Comparison of ENCODE assay signal across 9 mouse cellular contexts in genomic region chr14:31432424-31432823, GRCm38 (mm10). TPM values are rescaled to one million over a fixed set of nuclear protein-coding genes. Genes with fewer than 3 reads are reported as not detected.
DNase-seq lines count a peak whose midpoint lies in the region; ATAC-seq and TF ChIP-seq lines count a peak whose summit lies in the region.
"Had no signal": no experiment of that assay in that cellular context is flagged by ENCODE, and none has a peak within 500 bp of the region (broad histone marks: within the 10 kb centered on the region; RNA-seq: fewer than 3 reads in every experiment).

No protein-coding gene starts in this region.

- H3K27ac ChIP-seq in heart, embryonic 15.5 days: peak overlapping the region; percentile 32
- peak overlapping the region; percentile 72 for H3K27ac ChIP-seq in stomach, embryonic 15.5 days
- no peak overlapping the region; the same call in 1 of the 2 replicates for H3K27ac ChIP-seq in stomach, postnatal 0 days (replicated peaks)
- H3K27ac ChIP-seq in limb, embryonic 10.5 days: peak overlapping the region; percentile 96

- H3K4me3 ChIP-seq in heart, embryonic 15.5 days: peak overlapping the region; percentile 9; the same call in 1 of the 2 replicates
- H3K4me3 ChIP-seq in stomach, embryonic 15.5 days (replicated peaks): no peak overlapping the region
- no peak overlapping the region for H3K4me3 ChIP-seq in stomach, postnatal 0 days (ENCODE audit: low read depth, low read length)
- H3K4me3 ChIP-seq in limb, embryonic 10.5 days: peak overlapping the region; percentile 89; the same call in 1 of the 2 replicates

- no peak for TF ChIP-seq CTCF in stomach, postnatal 0 days (IDR thresholded peaks at IDR 0.05; ENCODE audit: low read depth)

- H3K9me3 ChIP-seq in heart, embryonic 15.5 days (replicated peaks): no peaks in the 10 kb centered on the region
- H3K9me3 ChIP-seq in stomach, embryonic 15.5 days: no peaks in the 10 kb centered on the region
- H3K9me3 ChIP-seq in stomach, postnatal 0 days (ENCODE audit: control insufficient read depth, low read length): no peaks in the 10 kb centered on the region
- no peaks in the 10 kb centered on the region for H3K9me3 ChIP-seq in limb, embryonic 10.5 days (replicated peaks)

- no peaks in the 10 kb centered on the region for H3K36me3 ChIP-seq in heart, embryonic 15.5 days
- H3K36me3 ChIP-seq in stomach, embryonic 15.5 days: no peaks in the 10 kb centered on the region
- H3K36me3 ChIP-seq in stomach, postnatal 0 days (ENCODE audit: control insufficient read depth, insufficient read depth, low read length): no peaks in the 10 kb centered on the region
- peaks cover 49% of the 10 kb centered on the region for H3K36me3 ChIP-seq in limb, embryonic 10.5 days

- peaks cover 57% of the 10 kb centered on the region for H3K4me1 ChIP-seq in heart, embryonic 15.5 days (replicated peaks)
- peaks cover 31% of the 10 kb centered on the region for H3K4me1 ChIP-seq in stomach, embryonic 15.5 days
- H3K4me1 ChIP-seq in stomach, postnatal 0 days (replicated peaks; ENCODE audit: control insufficient read depth, insufficient read depth): peaks cover 11% of the 10 kb centered on the region; the same call in 1 of the 2 replicates
- peaks cover 63% of the 10 kb centered on the region for H3K4me1 ChIP-seq in limb, embryonic 10.5 days

- H3K4me2 ChIP-seq in heart, embryonic 15.5 days: peak overlapping the region; percentile 41
- no peak overlapping the region; the same call in 1 of the 2 replicates for H3K4me2 ChIP-seq in stomach, embryonic 15.5 days
- no peak overlapping the region for H3K4me2 ChIP-seq in stomach, postnatal 0 days (replicated peaks; ENCODE audit: low read depth)

- no peak for ATAC-seq in heart, embryonic 15.5 days (replicated peaks; ENCODE audit: insufficient number of reproducible peaks, insufficient read depth, low FRiP score, low read depth)
- ATAC-seq in stomach, embryonic 15.5 days (ENCODE audit: insufficient read depth, low FRiP score, low read depth): no peak
- ATAC-seq in stomach, postnatal 0 days (ENCODE audit: low FRiP score, low TSS enrichment): no peak

- DNase-seq in heart, adult 8-10 months (ENCODE audit: low spot score): no peak
- no peak for DNase-seq in stomach, postnatal 0 days (ENCODE audit: low spot score)
- no peak for DNase-seq in limb, embryonic 10.5 days (ENCODE audit: low spot score)
- no peak for DNase-seq in thymus, postnatal 25 days
- DNase-seq in urinary bladder, postnatal 36 days (ENCODE audit: low spot score in 2 of 2): no peak
- DNase-seq: cerebellum, postnatal 25 days; layer of hippocampus, adult 9-11 months had no signal

- H3K9ac ChIP-seq in heart, embryonic 15.5 days: no peak overlapping the region
- H3K9ac ChIP-seq in stomach, embryonic 15.5 days: no peak overlapping the region
- H3K9ac ChIP-seq in stomach, postnatal 0 days (ENCODE audit: low read length): no peak overlapping the region

- WGBS in heart, embryonic 15.5 days: 38% methylated on average over 4 of the region's 4 CpGs
- 50% methylated on average over 4 of the region's 4 CpGs for WGBS in stomach, embryonic 15.5 days
- 36% methylated on average over 4 of the region's 4 CpGs for WGBS in stomach, postnatal 0 days
- 38% methylated on average over 4 of the region's 4 CpGs for WGBS in limb, embryonic 10.5 days

- no peaks in the 10 kb centered on the region for H3K27me3 ChIP-seq in heart, embryonic 15.5 days
- H3K27me3 ChIP-seq in stomach, embryonic 15.5 days (replicated peaks): no peaks in the 10 kb centered on the region
- H3K27me3 ChIP-seq in stomach, postnatal 0 days (ENCODE audit: control insufficient read depth, insufficient read depth, low read length): no peaks in the 10 kb centered on the region
- H3K27me3 ChIP-seq in limb, embryonic 10.5 days (ENCODE audit: low read depth, poor library complexity, severe bottlenecking): peaks cover 4% of the 10 kb centered on the region; the same call in 1 of the 2 replicates

- no peak for TF ChIP-seq EP300 in stomach, postnatal 0 days (optimal IDR thresholded peaks at IDR 0.05)

RNA-seq across cellular contexts. Expression of gene Sh3bp5, which starts 3.5 kb away (rescaled TPM):
- 21.4 and 28.4 TPM in 2 replicates for polyA plus RNA-seq in heart, embryonic 15.5 days (2015; fragmentation: Nextera tagmentation; extraction: Ambion mirVana)
- total RNA-seq in heart, adult 8-10 months (2022): 10 to 100 TPM; 38.6 to 50.6 (median 50.1) TPM
- 19.8 and 22.0 TPM in 2 replicates for polyA plus RNA-seq in stomach, embryonic 15.5 days (2015; fragmentation: Nextera tagmentation; extraction: Ambion mirVana)
- polyA plus RNA-seq in stomach, postnatal 0 days (2015; fragmentation: Nextera tagmentation; extraction: Ambion mirVana): 9.9 and 10.9 TPM in 2 replicates
- polyA plus RNA-seq in limb, embryonic 10.5 days (2016; fragmentation: Nextera tagmentation; extraction: Ambion mirVana): 43.0 and 47.9 TPM in 2 replicates

Comparison
In these comparisons a context has a peak if more than half of its experiments do, and no peak if none do; other contexts are left out.
1. H3K4me3 ChIP-seq: peak in heart, embryonic 15.5 days (single experiment) and limb, embryonic 10.5 days (single experiment); none in stomach, embryonic 15.5 days (single experiment) and stomach, postnatal 0 days (single experiment).